Mouse (Mus musculus) adrenal gland, adult (tissue): ENCODE data around the gene Trmt6.
A peak's percentile ranks its signal among the peaks of the same experiment; 100 is the strongest.

Experiments
- DNase-seq, 2 experiments: peaks; one replicate each; pipeline ENCODE4 v3.0.0; 2022 to 2023; ENCODE audit warnings: low spot score in 1 of 2; ENCODE audit not compliant: inconsistent age in 2 of 2

Trmt6 gene

DNA sequence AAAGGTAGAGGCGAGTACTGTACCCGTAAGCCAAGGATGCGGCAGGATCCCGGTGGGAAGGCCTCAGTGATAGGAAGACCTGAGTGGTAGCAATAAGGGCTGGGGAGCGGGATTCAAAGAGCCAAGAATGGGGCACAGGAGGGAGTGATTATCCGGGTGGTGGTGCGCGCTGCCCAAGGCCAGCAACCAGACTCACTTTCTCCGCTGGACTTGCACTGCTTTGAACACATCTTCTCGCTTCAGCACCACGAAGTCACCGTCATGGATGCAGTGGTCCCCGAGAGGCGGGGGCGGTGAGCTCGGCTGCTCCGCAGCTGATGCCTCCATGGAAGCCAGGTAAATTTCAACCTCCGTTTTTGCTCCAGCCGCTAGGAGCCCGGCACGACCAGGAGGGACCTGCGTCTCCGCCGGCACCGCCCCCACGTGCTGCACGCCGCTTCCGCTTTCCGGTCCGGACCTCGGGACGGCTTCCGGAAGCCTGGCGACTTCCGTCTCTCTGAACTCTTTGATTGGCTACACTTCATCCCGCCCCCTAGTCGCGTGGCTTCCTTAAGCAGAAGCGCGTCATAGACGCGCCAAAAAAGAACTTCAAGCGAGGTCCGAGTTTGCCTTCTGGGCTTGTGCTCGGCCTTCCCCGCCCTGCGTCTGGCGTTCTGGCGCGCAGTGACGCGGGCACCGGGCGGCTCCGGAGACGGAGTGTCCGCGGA lies at the start of gene Trmt6, which contains the start of gene Mcm8:
Gene Trmt6, minus strand, starts transcription at position 448 of the 707 bp plus-strand sequence.
Gene Mcm8, plus strand, starts transcription at position 534 of the 707 bp plus-strand sequence.
- peak; percentile 92 to 95 for DNase-seq

DNA sequence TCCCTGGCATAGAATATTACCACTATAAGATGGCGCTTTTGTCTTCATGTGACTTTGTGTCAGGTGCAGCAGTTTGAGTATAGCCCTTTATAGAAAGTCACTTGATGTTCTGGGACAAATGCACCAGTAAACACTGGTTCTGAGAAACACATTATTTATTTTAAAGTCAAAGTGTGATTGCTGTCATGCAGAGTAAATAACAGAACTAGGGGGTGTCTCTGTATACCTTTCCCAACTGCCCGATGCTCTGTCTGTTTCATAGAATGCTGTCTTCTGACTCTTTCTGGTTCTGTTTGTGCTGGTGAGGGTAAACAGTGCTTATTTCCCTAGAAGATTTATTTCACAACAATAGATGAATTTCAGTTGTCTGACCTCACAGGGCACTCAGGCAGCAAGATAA lies 47.5 kb upstream of the Trmt6 start:
- no peak for DNase-seq

DNA sequence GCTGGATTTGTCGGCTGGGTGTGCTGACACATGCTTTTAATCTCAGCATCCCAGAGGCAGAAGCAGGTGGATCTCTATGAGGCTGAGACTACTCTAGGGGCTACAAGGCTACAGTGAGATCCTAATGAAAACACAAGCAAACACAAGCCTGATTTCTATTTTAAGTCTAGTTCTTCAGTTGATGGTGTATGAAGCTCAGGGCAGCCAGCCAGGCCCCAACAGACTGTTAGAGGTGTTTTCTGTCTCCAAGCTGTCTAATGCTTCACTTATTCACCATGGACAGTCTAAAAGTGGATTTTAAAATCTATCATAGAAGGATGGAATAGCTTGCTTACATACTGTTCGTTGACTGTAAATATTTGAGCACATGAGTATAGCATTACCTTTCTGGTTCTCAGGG lies 45.6 kb upstream of the Trmt6 start:
- DNase-seq: no peak

DNA sequence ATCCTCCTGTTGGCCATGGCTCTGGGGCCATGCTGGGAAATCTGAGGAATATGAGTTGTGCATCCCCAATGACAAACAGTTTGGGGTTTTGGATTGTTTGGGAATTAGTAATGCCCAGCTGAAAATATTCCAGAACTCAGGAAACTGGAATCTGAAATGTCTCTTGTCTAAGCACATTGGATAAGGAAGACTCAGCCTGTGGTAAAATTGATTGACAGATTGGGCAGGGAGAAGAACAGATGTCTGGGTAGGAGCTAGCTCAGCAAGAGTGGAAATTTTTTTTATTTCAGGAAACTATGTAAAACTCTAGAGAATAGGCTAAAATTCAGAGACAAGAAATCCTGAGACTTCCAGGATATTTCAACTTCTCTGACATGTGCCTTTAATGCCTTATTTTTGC lies 44.6 kb upstream of the Trmt6 start:
- no peak for DNase-seq

DNA sequence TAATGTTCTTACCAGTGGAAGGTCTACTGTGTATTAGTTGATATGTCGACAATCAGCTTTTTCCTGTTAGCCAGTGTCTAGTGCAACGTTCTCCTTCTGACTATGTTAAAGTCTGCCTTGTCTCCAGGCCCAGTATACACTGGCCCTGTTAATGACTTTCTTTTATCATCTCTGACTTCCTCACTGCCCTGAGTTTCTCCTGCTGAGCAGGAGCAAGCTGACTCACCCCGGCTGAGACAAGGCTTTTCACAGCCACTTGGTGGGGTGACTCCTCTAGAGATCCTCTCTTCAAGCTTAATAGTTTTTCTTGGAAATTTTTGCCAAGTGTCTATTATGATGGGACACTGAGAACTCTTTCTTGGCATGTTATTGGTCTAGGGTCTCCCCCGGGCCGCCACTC lies 40.5 kb upstream of the Trmt6 start:
- DNase-seq: peak; percentile 39 to 72

DNA sequence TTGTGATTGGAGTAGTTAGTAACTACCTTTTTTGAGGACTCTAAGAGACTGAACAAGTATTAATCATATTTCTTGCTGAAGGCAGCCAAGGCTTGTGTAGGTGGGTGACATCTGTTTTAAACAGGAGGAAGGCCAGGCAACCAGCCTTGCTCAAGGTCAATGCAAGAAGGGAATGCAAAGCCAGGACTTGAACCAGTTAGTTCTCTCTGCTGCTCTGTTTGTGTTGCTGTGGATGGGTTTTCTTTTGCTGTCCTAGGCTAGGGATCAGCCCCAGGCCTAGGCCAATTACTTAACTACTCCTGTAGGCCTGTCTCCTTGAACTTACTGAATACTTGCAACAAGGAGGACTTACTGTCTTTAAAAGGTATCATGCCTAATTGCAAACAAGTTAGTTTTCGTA lies 37.2 kb upstream of the Trmt6 start:
- DNase-seq: peak in 1 of 2 experiments; percentile 69

DNA sequence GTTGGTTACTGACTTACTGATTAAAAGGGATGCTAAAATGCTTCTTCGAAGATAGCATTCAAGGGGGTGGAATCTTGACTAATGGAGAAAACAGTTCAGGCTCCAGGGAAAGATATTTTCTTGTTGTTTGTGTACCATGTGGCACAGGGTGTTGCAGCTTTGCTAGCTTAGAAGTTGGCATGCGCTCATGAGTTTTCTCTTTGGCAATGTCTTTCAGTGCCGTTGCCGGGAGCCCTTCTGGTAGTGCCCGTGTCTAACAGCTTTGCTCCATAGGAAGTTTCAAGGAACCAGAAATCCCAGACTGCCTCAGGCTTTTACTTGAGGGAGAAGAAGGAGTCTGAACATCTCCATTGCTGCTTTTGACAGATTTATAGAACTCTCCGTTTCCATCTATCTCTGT lies 33.3 kb upstream of the Trmt6 start:
- peak in 1 of 2 experiments; percentile 51 for DNase-seq

DNA sequence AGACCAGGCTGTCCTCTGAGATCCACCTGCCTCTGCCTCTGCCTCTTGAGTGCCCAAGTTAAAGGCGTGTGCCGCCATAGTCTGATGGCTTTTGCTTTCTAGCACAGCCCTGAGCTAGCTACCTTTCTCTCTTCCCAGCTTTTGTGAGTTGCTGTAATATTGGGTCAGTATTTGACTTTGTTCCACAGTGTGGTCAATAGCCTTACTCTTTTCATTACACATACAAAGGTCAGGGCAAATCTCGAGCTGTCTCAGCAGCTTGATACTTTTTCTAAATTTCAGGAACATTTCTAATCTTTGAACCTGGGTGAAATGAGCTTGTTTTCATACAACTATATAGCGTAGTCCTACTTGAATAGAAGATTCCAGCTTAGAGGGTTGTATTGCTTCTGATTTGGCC lies 32.5 kb upstream of the Trmt6 start:
- DNase-seq: no peak

DNA sequence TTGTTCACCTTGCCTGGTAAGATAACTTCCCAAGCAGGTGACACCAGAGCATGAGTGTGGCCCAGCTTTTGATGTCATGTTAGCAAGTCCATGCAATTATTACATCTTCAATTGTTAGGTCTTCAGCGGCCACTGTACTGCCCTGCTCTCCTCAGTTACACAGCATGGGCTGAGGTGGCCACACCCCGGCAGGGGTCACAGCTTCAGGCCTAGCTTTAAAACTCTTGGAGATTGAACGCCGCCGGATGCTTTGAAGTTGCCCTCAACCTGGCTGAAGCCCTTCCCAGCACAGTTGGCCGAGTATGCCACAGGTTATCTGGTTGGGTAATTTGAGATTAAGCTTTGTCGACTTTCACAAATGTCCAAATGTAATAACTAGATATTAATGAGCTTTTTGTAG lies 31.7 kb upstream of the Trmt6 start:
- peak in 1 of 2 experiments; percentile 70 for DNase-seq

DNA sequence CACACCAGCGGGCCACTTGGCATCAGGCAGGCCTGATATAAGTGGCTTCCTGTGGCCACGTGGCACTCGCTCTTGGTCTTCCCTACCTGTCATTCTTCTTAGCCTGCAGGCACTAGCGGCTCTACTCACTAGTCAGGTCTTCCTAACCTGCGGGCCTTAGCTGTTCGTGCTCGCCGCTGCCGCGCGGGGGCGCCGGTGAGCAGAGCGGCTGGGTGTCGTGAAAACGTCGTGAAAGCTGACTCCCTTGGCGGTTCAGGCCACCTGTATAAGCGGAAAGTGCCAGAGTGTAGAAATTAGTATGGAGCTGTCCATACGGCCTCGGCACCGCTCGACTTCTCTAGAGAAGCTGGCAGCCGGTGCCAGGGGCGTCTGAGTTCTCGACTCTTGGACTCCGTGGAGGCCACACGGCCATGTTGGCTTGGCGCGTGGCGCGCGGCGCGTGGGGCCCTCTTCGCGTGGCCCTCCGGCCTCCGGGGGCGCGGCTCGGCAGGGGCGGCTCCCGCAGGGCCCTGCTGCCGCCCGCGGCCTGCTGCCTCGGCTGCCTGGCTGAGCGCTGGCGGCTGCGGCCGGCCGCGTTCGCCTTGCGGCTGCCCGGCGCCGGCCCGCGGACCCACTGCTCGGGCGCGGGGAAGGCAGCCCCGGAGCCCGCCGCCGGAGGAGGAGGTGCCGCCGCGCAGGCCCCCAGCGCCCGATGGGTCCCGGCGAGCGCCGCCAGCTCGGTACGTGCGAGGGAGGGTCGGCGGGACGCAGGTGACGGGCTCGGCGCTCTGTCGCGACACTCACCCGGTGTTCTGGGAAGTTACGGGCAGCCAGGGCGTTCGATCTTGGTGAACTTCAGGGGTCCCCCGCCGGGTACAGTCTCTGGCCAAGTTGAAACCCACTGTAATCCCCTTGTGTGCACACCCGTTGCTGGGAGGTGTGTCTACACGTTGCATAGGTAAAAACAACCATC lies 30.8 kb upstream of the Trmt6 start, which contains the start of gene Crls1:
Gene Crls1, plus strand, starts transcription at position 260 of the 952 bp plus-strand sequence.
- peak; percentile 97 to 100 for DNase-seq

DNA sequence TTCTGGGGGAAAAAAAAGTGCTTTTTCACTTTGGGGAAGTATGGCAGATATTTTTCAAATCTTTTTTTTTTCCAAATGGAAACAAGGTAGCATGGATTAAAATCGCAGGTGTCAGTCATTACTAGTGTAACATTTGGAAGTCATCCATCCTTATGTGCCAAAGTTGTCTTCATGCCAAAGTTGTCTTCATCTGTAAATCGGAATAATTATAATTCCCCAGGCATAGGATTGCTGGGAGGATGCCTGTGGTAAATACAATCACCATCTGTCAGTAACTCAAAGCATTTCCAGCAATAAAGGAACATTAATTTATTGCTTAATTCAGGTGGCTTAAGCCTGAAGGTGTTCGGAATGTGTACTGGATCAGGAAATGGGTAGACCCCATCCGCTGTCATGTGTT lies 25.2 kb upstream of the Trmt6 start:
- DNase-seq: no peak

DNA sequence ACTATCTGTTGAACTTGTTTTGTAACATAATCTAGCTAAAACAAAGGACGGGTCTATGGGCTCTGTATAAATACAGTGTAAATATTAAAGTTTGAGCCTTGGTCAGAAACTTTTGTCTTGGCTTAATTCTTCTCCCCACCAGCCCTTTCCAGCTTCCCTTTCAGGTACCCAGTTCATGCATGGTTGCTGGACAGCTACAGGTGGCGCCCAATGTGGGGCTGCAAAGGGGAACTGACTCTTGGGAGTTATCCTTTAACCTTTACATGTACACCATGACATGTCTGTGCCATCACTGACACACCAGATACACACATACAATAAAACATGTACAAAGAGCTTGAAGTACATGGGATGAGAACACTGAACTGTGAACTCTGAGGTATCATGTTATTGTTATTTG lies 12.9 kb downstream of the Trmt6 start:
- DNase-seq: no peak

DNA sequence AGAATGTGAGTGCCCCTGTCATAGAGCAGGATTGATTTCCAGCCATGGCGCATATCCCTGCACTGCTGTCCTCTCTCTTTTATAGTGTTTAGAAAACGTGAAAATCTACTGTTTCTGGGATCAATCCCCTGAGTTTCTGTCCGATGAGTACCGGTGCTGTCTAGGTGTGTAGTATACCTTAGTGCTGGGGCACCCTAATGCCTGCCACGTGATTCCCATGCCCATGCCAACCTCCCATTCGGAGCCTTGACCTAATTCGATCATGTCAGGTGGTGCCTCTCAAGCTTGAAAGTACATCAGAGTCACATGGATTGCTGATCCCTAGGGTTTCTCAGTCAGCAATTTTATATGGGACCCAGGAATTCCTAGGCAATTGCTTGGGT lies 21.7 kb downstream of the Trmt6 start:
- DNase-seq: no peak

DNA sequence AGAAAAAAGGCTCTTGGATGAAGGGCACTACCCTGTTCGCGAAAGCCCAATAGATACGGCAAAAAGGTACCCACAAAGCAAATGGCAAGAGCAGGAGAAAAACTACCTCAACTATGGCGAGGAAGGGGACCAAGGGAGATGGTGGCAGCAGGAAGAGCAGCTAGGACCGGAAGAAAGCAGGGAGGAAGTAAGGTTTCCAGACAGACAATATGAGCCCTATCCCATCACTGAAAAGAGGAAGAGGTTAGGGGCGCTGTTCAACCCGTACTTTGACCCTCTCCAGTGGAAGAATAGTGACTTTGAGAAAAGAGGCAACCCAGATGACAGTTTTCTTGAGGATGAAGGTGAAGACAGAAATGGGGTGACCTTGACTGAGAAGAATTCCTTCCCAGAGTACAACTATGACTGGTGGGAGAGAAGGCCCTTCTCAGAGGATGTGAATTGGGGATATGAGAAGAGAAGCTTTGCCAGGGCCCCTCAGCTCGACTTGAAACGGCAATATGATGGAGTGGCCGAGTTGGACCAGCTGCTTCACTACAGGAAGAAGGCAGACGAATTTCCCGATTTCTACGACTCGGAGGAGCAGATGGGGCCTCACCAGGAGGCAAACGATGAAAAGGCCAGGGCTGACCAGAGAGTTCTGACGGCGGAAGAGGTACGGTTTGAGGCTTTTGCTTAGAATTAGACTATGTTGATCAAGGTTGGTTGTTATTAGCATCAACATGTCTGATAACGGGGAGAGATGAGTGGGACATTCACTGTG lies 22.2 kb downstream of the Trmt6 start:
- DNase-seq: no peak

DNA sequence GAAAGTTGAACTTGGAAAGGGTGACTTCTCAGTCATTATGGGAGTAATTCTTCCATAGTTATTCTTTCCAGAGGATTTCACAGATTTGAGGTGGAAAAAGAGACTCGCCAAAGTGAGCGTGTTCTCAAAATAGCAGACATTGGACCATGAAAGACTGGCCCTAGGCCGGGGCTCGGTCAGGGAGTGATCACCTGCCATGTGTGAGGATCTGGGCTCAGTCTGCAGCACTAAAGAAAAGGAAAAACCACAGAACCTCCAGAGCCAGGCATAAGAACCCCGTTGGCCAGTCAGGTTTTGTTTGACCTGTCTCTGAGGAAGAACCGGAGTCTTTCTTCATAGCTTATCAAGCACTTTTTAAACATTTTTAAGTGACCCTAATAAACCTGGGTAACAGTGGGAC lies 31.8 kb downstream of the Trmt6 start:
- no peak for DNase-seq

DNA sequence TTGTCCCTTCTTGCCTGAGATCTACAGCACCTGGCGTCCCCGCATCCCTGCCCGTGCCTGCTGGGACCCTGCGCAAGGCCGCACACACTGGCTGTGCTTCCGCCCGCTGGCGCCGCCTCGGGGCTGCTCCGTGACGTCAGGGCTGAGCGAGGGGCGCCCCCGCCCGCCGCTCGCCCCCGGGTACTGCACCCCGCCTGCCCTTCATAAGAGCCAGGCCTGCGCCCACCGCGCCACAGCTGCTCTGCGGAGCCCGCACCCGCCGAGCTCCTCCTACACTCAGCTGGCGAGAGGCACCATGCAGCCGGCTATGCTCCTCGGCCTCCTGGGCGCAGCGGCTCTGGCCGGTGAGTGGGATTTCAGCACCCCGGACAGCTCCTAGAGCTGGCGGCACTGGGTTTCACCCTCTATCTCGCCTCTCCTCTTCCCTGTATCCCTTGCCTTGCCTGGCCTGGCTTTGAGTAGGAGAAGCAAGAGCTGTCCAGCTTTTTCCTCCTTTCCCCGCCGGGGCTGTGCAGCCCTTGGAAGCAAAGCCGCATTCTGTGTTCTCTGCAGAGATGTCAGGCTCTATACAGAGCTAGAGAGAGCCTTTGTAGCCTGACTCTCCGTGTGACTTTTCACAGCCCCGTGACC lies 34.3 kb downstream of the Trmt6 start:
- DNase-seq: peak; percentile 91 to 97

DNA sequence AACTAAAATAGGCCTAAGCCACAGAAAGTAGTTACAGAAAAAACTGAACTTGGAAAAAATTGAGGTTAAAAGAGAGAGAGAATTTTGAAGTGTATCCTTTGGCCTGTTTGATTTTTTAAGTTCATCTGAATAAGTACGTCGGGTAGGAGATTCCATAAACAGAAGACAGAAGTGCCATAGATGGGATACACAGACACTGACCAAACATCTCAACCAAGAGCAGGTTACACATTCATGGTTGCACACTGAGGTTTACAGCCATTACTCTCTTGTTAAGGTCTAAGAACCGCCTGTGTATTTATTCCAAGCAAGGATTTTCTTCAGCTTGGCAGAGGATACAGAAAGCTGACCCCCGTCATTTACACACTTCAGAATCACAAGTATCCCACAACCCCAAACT lies 34.9 kb downstream of the Trmt6 start, which contains the start of gene Chgb:
Gene Chgb, plus strand, starts transcription at position 301 of the 400 bp plus-strand sequence.
- DNase-seq: peak in 1 of 2 experiments; percentile 17

DNA sequence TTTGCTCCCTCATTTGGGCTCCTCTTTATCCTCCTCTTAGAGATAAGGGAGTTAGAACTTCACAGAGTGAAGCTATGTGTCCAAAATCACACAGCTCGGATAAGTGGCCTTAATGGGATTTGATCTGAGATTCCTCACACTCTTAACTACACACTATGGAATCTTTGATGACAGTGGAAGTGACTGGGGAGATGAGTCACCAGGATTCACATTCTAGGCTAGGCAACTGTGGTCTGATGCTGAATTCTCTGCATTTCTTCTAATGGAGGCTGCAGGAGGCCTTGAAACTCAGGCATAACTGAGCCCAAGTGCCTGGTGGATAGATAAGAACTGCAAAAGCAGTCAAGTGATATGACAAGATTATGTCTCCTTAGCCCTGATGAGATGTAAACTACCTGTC lies 45.0 kb downstream of the Trmt6 start:
- DNase-seq: no peak

DNA sequence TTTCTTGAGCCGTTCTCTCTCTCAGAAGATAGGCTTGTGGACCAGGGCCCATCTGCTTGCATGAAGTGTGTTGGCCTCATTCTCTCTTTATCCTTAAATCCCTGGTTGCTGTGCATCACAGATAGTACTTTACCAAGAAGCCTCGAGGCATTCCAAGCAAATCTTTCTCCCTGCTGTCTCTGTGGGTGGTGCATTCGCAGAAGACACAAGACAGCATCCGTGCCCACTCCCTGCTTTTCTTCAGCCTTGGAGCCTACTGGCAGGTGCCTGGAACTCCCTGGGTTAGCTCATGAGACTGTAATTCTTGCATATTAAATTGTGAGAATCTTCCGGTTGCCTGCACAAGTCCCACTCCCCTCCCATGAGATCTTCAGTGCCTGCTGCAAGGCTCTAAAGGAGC lies 57.9 kb downstream of the Trmt6 start:
- DNase-seq: peak in 1 of 2 experiments; percentile 14
